Mouse (Mus musculus) liver, embryonic 13.5 days (tissue): ENCODE data around the gene Melk. TPM values are rescaled to one million over a fixed set of nuclear protein-coding genes. Genes with fewer than 3 reads are reported as not detected.
A peak's percentile ranks its signal among the peaks of the same experiment; 100 is the strongest.

ENCODE experiments used
- ATAC-seq: fragments of 200-750 bp; cut with Nextera tagmentation; 2 replicates; pipeline ENCODE4 v1.8.0; 2017; ENCODE audit warnings: low read depth, mild to moderate bottlenecking, moderate number of reproducible peaks, moderate library complexity
- DNase-seq: peaks from one replicate; pipeline ENCODE4 v3.0.0; 2022
- H3K27ac ChIP-seq: fragments of 300-500 bp; sonication (generic); 2 replicates; pipeline ENCODE4 v1.5.1; 2015; ENCODE audit warnings: moderate library complexity, mild to moderate bottlenecking, inconsistent platforms
- H3K27me3 ChIP-seq: fragments of 300-500 bp; sonication (generic); 2 replicates; pipeline ENCODE4 v1.6.1; 2015; ENCODE audit warnings: mild to moderate bottlenecking, inconsistent platforms
- H3K36me3 ChIP-seq: fragments of 300-500 bp; sonication (generic); 2 replicates; pipeline ENCODE4 v1.6.1; 2015; ENCODE audit warnings: mild to moderate bottlenecking, inconsistent platforms
- H3K4me1 ChIP-seq: fragments of 300-500 bp; sonication (generic); replicated peaks from 2 replicates; pipeline ENCODE4 v1.6.1; 2015; ENCODE audit warnings: inconsistent platforms
- H3K4me2 ChIP-seq: fragments of 300-500 bp; sonication (generic); 2 replicates; pipeline ENCODE4 v1.6.1; 2015; ENCODE audit warnings: inconsistent platforms, mild to moderate bottlenecking, moderate library complexity
- H3K4me3 ChIP-seq: fragments of 300-500 bp; sonication (generic); replicated peaks from 2 replicates; pipeline ENCODE4 v1.5.1; 2015; ENCODE audit warnings: mild to moderate bottlenecking, inconsistent platforms
- H3K9ac ChIP-seq: fragments of 300-500 bp; sonication (generic); 2 replicates; pipeline ENCODE4 v1.6.1; 2015; ENCODE audit warnings: mild to moderate bottlenecking, inconsistent platforms
- H3K9me3 ChIP-seq: fragments of 300-500 bp; sonication (generic); replicated peaks from 2 replicates; pipeline ENCODE4 v1.6.1; 2016; ENCODE audit warnings: inconsistent platforms
- WGBS: fragments of 180-500 bp; shearing (Covaris S2); methylation state at CpG from one replicate; pipeline ENCODE4 v1.1.7; 2015; ENCODE audit not compliant: insufficient replicate concordance; 5-methylcytosine and 5-hydroxymethylcytosine counted together
- polyA plus RNA-seq: library from polyadenylated mRNA; unstranded; fragments of >200 nt; fragmentation: Nextera tagmentation; extraction: Ambion mirVana; gene quantifications from 2 replicates; pipeline ENCODE4 v1.2.1, GENCODE M21; 2015

Melk gene
- polyA plus RNA-seq, 1 experiment from 2014 or later = 25.3 TPM

- DNase-seq (no peak), ATAC-seq (no peak)
- no peak overlapping the region for H3K9ac ChIP-seq
- H3K27ac ChIP-seq = no peak overlapping the region
- H3K27me3 ChIP-seq = no peaks in the 10 kb centered on the region
- no peak overlapping the region for H3K4me2 ChIP-seq
- H3K4me1 ChIP-seq = no peaks in the 10 kb centered on the region
- H3K36me3 ChIP-seq = peaks cover 31% of the 10 kb centered on the region
- whole genome bisulfite sequencing = 85% methylated on average over 8 of the region's 8 CpGs
- H3K4me3 ChIP-seq = no peak overlapping the region
- H3K9me3 ChIP-seq = no peaks in the 10 kb centered on the region
Measured at GRCm38 (mm10) chr4:44335006-44335405, 34.3 kb downstream of the Melk start.

- Histone ChIP-seq H3K4me1 (no peaks in the 10 kb centered on the region), H3K9ac (no peak overlapping the region), H3K4me2 (no peak overlapping the region), H3K27me3 (no peaks in the 10 kb centered on the region), H3K4me3 (no peak overlapping the region), H3K27ac (no peak overlapping the region), H3K9me3 (no peaks in the 10 kb centered on the region), H3K36me3 (peaks cover 31% of the 10 kb centered on the region; the same call in 1 of the 2 replicates)
- ATAC-seq (no peak), DNase-seq (no peak)
- 82% methylated on average over 7 of the region's 7 CpGs for WGBS
Measured at GRCm38 (mm10) chr4:44361670-44362069, 61.0 kb downstream of the Melk start.

- no peaks in the 10 kb centered on the region for H3K9me3 ChIP-seq
- no peaks in the 10 kb centered on the region for H3K27me3 ChIP-seq
- no peak for ATAC-seq
- peaks cover 30% of the 10 kb centered on the region; the same call in 1 of the 2 replicates for H3K36me3 ChIP-seq
- DNase-seq = no peak
- no peak overlapping the region for H3K4me2 ChIP-seq
- 82% methylated on average over 12 of the region's 12 CpGs for WGBS
- no peak overlapping the region for H3K4me3 ChIP-seq
- H3K27ac ChIP-seq = no peak overlapping the region
- no peak overlapping the region for H3K9ac ChIP-seq
- H3K4me1 ChIP-seq = no peaks in the 10 kb centered on the region
Measured at GRCm38 (mm10) chr4:44363434-44364013, 62.8 kb downstream of the Melk start.

GRCm38 (mm10) chr4:44392231-44393216 is 91.8 kb downstream of the Melk start:
- no peak for DNase-seq
- ATAC-seq = no peak
- H3K4me3 ChIP-seq = no peak overlapping the region
- no peaks in the 10 kb centered on the region for H3K4me1 ChIP-seq
- H3K9ac ChIP-seq = no peak overlapping the region
- 75% methylated on average over 34 of the region's 37 CpGs for WGBS
- no peak overlapping the region for H3K27ac ChIP-seq
- H3K9me3 ChIP-seq = no peaks in the 10 kb centered on the region
- H3K4me2 ChIP-seq = no peak overlapping the region
- H3K27me3 ChIP-seq = no peaks in the 10 kb centered on the region
- no peaks in the 10 kb centered on the region for H3K36me3 ChIP-seq

- no peak overlapping the region for H3K9ac ChIP-seq
- peak; percentile 4 for DNase-seq
Measured at GRCm38 (mm10) chr4:44402607-44403006, 101.9 kb downstream of the Melk start.

GRCm38 (mm10) chr4:44404487-44404886 is 103.8 kb downstream of the Melk start:
- Histone ChIP-seq H3K9me3 (no peaks in the 10 kb centered on the region), H3K27ac (no peak overlapping the region), H3K4me1 (no peaks in the 10 kb centered on the region), H3K4me2 (no peak overlapping the region), H3K36me3 (no peaks in the 10 kb centered on the region), H3K4me3 (no peak overlapping the region), H3K27me3 (no peaks in the 10 kb centered on the region), H3K9ac (no peak overlapping the region)
- DNase-seq = no peak
- WGBS = 50% methylated on average over 5 of the region's 5 CpGs
- ATAC-seq = no peak

More at GRCm38 (mm10) chr4:44402607-44403006, 101.9 kb downstream of the Melk start:
- ATAC-seq = no peak
- no peak overlapping the region for H3K4me2 ChIP-seq
- no peak overlapping the region for H3K4me3 ChIP-seq
- no peaks in the 10 kb centered on the region for H3K9me3 ChIP-seq
- no peaks in the 10 kb centered on the region for H3K36me3 ChIP-seq
- no peaks in the 10 kb centered on the region for H3K4me1 ChIP-seq
- H3K27me3 ChIP-seq = no peaks in the 10 kb centered on the region
- WGBS = 7% methylated on average over 5 of the region's 5 CpGs
- H3K27ac ChIP-seq = no peak overlapping the region

Other genes with a start within 250 kb of the Melk start
- gene Gne, start 216.7 kb upstream of the Melk start, polyA plus RNA-seq = 26.2 and 32.1 TPM in 2 replicates
- 9.1 and 11.5 TPM in 2 replicates for gene Rnf38, start 67.1 kb upstream of the Melk start, polyA plus RNA-seq